Mouse (Mus musculus) small intestine, adult 2 months (tissue): ENCODE measurements around the gene Gnptg.

Experiments used
- CTCF ChIP-seq: fragments of 200-500 bp; IDR thresholded peaks from 2 replicates; pipeline ENCODE4 v1.5.1; 2012; ENCODE audit warnings: low read depth, mild to moderate bottlenecking, control low read depth, inconsistent platforms, low read length, moderate library complexity, mixed read lengths; ENCODE audit not compliant: insufficient replicate concordance, insufficient read length; ENCODE audit errors: extremely low read depth
- POLR2A ChIP-seq: fragments of 200-500 bp; IDR thresholded peaks from 2 replicates; pipeline ENCODE4 v1.6.1; 2012; ENCODE audit warnings: low read depth, mild to moderate bottlenecking, control low read depth, inconsistent platforms, low read length, moderate library complexity

- TF ChIP-seq CTCF (no peak), POLR2A (no peak)
These were observed 11.9 kb downstream of the Gnptg start for GRCm38 (mm10) chr17:25227991-25228390.
